Mouse (Mus musculus) forelimb bud, embryonic 11.5 days (tissue): ENCODE data around the gene Fut2.

Source experiments
- DNase-seq: peaks from one replicate; pipeline ENCODE4 v3.0.0-alpha.2; 2012; ENCODE audit warnings: low read depth, low spot score

Fut2 gene

GRCm38 (mm10) chr7:45605704-45606289, 60.4 kb downstream of the Fut2 start:
- DNase-seq = no peak

DNA sequence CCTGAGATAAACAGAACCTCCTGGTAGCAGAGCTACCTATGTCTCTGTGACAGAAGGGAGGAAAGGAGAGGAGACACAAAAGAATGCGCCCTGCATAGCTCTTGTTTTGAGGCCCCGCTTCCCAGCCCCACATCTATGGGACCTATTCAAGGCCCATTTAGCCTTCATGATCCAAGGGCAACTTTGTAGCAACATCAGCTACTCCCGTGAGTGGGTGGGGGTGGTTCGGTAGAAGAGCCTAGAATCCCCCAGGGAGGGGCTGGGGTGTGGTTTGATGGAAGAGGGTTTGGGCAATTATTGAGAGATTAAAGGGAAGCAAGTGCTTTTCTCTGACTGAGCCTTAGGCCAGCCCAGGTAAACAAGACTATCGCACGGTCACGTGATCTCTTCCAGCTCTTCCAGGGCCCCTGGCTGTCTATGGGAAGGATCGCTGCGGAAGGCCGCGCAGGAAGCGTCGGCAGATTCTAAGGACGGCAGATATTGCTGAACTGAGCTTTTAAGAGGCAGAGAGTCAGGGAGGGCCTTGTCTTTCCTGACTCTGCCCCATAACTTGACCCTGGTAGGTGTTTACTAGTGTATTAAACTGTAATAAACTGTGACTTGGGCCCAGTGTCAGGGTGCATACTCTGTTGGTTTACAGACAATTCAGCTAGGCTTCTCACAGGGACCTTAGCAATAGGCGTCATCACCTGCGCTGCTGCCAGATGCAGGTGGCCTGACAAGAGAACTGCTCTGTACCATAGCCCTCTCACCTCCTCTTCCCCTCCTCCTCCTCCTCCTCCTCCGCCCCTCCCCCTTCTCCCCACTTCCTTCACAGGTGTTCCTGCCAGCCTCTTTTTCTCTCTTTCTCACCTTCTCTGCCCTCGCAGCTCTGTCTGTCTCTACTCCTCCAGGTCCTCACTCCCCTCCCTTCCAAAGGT, 67.0 kb downstream of the Fut2 start:
- DNase-seq = no peak
